Mouse (Mus musculus) hindbrain, embryonic 16.5 days (tissue): ENCODE measurements at regions not wholly inside any gene's neighbourhood (a gene's known extent, or its start where the extent isn't known, plus 50 kb on each side); places are given as distances from the start of the nearest gene placed in this dataset.

Source experiments
- ATAC-seq: fragments of 200-750 bp; cut with Nextera tagmentation; 2 replicates; pipeline ENCODE4 v1.8.0; 2017; ENCODE audit warnings: moderate TSS enrichment, moderate library complexity
- H3K27ac ChIP-seq: fragments of 300-500 bp; sonication (generic); 2 replicates; pipeline ENCODE4 v1.5.1; 2014; ENCODE audit warnings: low read depth, mild to moderate bottlenecking, control low read depth, low read length, moderate library complexity
- H3K27me3 ChIP-seq: fragments of 300-500 bp; sonication (generic); replicated peaks from 2 replicates; pipeline ENCODE4 v1.6.1; 2014; ENCODE audit warnings: low read length; ENCODE audit not compliant: control insufficient read depth, insufficient read depth
- H3K36me3 ChIP-seq: fragments of 300-500 bp; sonication (generic); 2 replicates; pipeline ENCODE4 v1.6.1; 2014; ENCODE audit warnings: mild to moderate bottlenecking, low read length, moderate library complexity, mixed read lengths; ENCODE audit not compliant: control insufficient read depth, insufficient read depth
- H3K4me1 ChIP-seq: fragments of 300-500 bp; sonication (generic); 2 replicates; pipeline ENCODE4 v1.6.1; 2014; ENCODE audit warnings: low read depth, low read length; ENCODE audit not compliant: control insufficient read depth, insufficient read depth
- H3K4me2 ChIP-seq: fragments of 300-500 bp; sonication (generic); 2 replicates; pipeline ENCODE4 v1.6.1; 2014; ENCODE audit warnings: mild to moderate bottlenecking, low read length, control low read depth, moderate library complexity
- H3K4me3 ChIP-seq: fragments of 300-500 bp; sonication (generic); 2 replicates; pipeline ENCODE4 v1.5.1; 2014; ENCODE audit warnings: mild to moderate bottlenecking, low read length, control low read depth, moderate library complexity
- H3K9ac ChIP-seq: fragments of 300-500 bp; sonication (generic); 2 replicates; pipeline ENCODE4 v1.6.1; 2014; ENCODE audit warnings: low read depth, mild to moderate bottlenecking, control low read depth, low read length, moderate library complexity
- H3K9me3 ChIP-seq: fragments of 300-500 bp; sonication (generic); 2 replicates; pipeline ENCODE4 v1.6.1; 2014; ENCODE audit warnings: mild to moderate bottlenecking, low read length, moderate library complexity; ENCODE audit not compliant: control insufficient read depth
- WGBS: fragments of 180-500 bp; shearing (Covaris S2); extraction: QIAGEN DNeasy Blood & Tissue Kit; methylation state at CpG from one replicate; pipeline ENCODE4 v1.1.7; 2014; 5-methylcytosine and 5-hydroxymethylcytosine counted together

- H3K9me3 ChIP-seq, result no peaks in the 10 kb centered on the region
- WGBS, result 60% methylated on average over 8 of the region's 8 CpGs
- no peak overlapping the region for H3K27ac ChIP-seq
- H3K27me3 ChIP-seq, result no peaks in the 10 kb centered on the region
- H3K9ac ChIP-seq, result no peak overlapping the region
- ATAC-seq, result no peak
- H3K4me3 ChIP-seq, result no peak overlapping the region
- no peaks in the 10 kb centered on the region for H3K36me3 ChIP-seq
- H3K4me1 ChIP-seq, result no peaks in the 10 kb centered on the region
- no peak overlapping the region for H3K4me2 ChIP-seq
Measured at GRCm38 (mm10) chr15:92903821-92904220, 371.2 kb downstream of the Gxylt1 start.

- Histone ChIP-seq H3K36me3 (no peaks in the 10 kb centered on the region), H3K9ac (no peak overlapping the region), H3K9me3 (no peaks in the 10 kb centered on the region), H3K4me1 (no peaks in the 10 kb centered on the region), H3K27ac (no peak overlapping the region), H3K27me3 (no peaks in the 10 kb centered on the region), H3K4me3 (no peak overlapping the region), H3K4me2 (no peak overlapping the region)
- ATAC-seq, result no peak
- WGBS, result 91% methylated on average over 7 of the region's 7 CpGs
Measured at GRCm38 (mm10) chr15:92897277-92897676, 377.7 kb downstream of the Gxylt1 start.

- Histone ChIP-seq H3K36me3 (no peaks in the 10 kb centered on the region), H3K9ac (no peak overlapping the region), H3K4me2 (no peak overlapping the region), H3K27me3 (no peaks in the 10 kb centered on the region), H3K4me1 (no peaks in the 10 kb centered on the region), H3K27ac (no peak overlapping the region), H3K9me3 (no peaks in the 10 kb centered on the region), H3K4me3 (no peak overlapping the region)
- ATAC-seq, result no peak
- WGBS, result 78% methylated on average over 4 of the region's 4 CpGs
Measured at GRCm38 (mm10) chr15:92895836-92896235, 379.1 kb downstream of the Gxylt1 start.

GRCm38 (mm10) chr15:92876438-92876837 is 398.5 kb downstream of the Gxylt1 start:
- no peaks in the 10 kb centered on the region for H3K27me3 ChIP-seq
- H3K4me1 ChIP-seq, result no peaks in the 10 kb centered on the region
- H3K36me3 ChIP-seq, result no peaks in the 10 kb centered on the region
- H3K27ac ChIP-seq, result no peak overlapping the region
- no peak for ATAC-seq
- H3K4me2 ChIP-seq, result no peak overlapping the region
- no peak overlapping the region for H3K9ac ChIP-seq
- H3K9me3 ChIP-seq, result no peaks in the 10 kb centered on the region
- no peak overlapping the region for H3K4me3 ChIP-seq
- WGBS, result 55% methylated on average over 5 of the region's 5 CpGs

- ATAC-seq, result no peak
- Histone ChIP-seq H3K4me1 (no peaks in the 10 kb centered on the region), H3K9me3 (no peaks in the 10 kb centered on the region), H3K27ac (no peak overlapping the region), H3K36me3 (no peaks in the 10 kb centered on the region), H3K27me3 (no peaks in the 10 kb centered on the region), H3K4me3 (no peak overlapping the region), H3K4me2 (no peak overlapping the region), H3K9ac (no peak overlapping the region)
- 78% methylated on average over 5 of the region's 5 CpGs for WGBS
Measured at GRCm38 (mm10) chr15:92864106-92864505, 410.9 kb downstream of the Gxylt1 start.

- Histone ChIP-seq H3K9ac (no peak overlapping the region), H3K4me3 (no peak overlapping the region), H3K4me1 (no peaks in the 10 kb centered on the region), H3K27me3 (no peaks in the 10 kb centered on the region), H3K4me2 (no peak overlapping the region), H3K36me3 (no peaks in the 10 kb centered on the region), H3K27ac (no peak overlapping the region), H3K9me3 (no peaks in the 10 kb centered on the region)
- no peak for ATAC-seq
- 59% methylated on average over 5 of the region's 5 CpGs for WGBS
Measured at GRCm38 (mm10) chr15:92850854-92851253, 424.1 kb downstream of the Gxylt1 start.

- ATAC-seq, result 0 out of 2 replicates have a peak, but pooled peaks have one; percentile 45
- Histone ChIP-seq H3K27ac (0 out of 2 replicates have a peak overlapping the region, but pooled peaks have one; percentile 12), H3K4me1 (no peaks in the 10 kb centered on the region), H3K36me3 (no peaks in the 10 kb centered on the region), H3K9me3 (no peaks in the 10 kb centered on the region), H3K27me3 (no peaks in the 10 kb centered on the region), H3K9ac (no peak overlapping the region), H3K4me3 (no peak overlapping the region), H3K4me2 (no peak overlapping the region)
- WGBS, result 67% methylated on average over 5 of the region's 5 CpGs
Measured at GRCm38 (mm10) chr15:92840035-92840434, 434.9 kb downstream of the Gxylt1 start.

GRCm38 (mm10) chr15:92839611-92840010 is 435.4 kb downstream of the Gxylt1 start:
- ATAC-seq, result peak; percentile 84
- H3K27ac ChIP-seq, result peak overlapping the region; percentile 2; the same call in 1 of the 2 replicates
- 42% methylated on average over 4 of the region's 4 CpGs for WGBS

GRCm38 (mm10) chr15:92826136-92826535 is 429.5 kb downstream of the Pdzrn4 start:
- 68% methylated on average over 4 of the region's 4 CpGs for whole genome bisulfite sequencing
- no peaks in the 10 kb centered on the region for H3K36me3 ChIP-seq
- no peaks in the 10 kb centered on the region for H3K9me3 ChIP-seq
- no peak overlapping the region for H3K4me3 ChIP-seq
- no peaks in the 10 kb centered on the region for H3K27me3 ChIP-seq
- H3K27ac ChIP-seq, result no peak overlapping the region
- no peak for ATAC-seq
- no peak overlapping the region for H3K4me2 ChIP-seq
- no peak overlapping the region for H3K9ac ChIP-seq
- no peaks in the 10 kb centered on the region for H3K4me1 ChIP-seq

More at GRCm38 (mm10) chr15:92839611-92840010, 435.4 kb downstream of the Gxylt1 start:
- no peaks in the 10 kb centered on the region for H3K4me1 ChIP-seq
- no peak overlapping the region for H3K4me2 ChIP-seq
- no peaks in the 10 kb centered on the region for H3K36me3 ChIP-seq
- no peak overlapping the region for H3K4me3 ChIP-seq
- H3K27me3 ChIP-seq, result no peaks in the 10 kb centered on the region
- H3K9ac ChIP-seq, result no peak overlapping the region
- no peaks in the 10 kb centered on the region for H3K9me3 ChIP-seq
